Mouse (Mus musculus) small intestine, adult 2 months (tissue): ENCODE measurements around the gene Bmper.

Experiments used
- CTCF ChIP-seq: fragments of 200-500 bp; IDR thresholded peaks from 2 replicates; pipeline ENCODE4 v1.5.1; 2012; ENCODE audit warnings: low read depth, mild to moderate bottlenecking, control low read depth, inconsistent platforms, low read length, moderate library complexity, mixed read lengths; ENCODE audit not compliant: insufficient replicate concordance, insufficient read length; ENCODE audit errors: extremely low read depth
- POLR2A ChIP-seq: fragments of 200-500 bp; IDR thresholded peaks from 2 replicates; pipeline ENCODE4 v1.6.1; 2012; ENCODE audit warnings: low read depth, mild to moderate bottlenecking, control low read depth, inconsistent platforms, low read length, moderate library complexity

DNA sequence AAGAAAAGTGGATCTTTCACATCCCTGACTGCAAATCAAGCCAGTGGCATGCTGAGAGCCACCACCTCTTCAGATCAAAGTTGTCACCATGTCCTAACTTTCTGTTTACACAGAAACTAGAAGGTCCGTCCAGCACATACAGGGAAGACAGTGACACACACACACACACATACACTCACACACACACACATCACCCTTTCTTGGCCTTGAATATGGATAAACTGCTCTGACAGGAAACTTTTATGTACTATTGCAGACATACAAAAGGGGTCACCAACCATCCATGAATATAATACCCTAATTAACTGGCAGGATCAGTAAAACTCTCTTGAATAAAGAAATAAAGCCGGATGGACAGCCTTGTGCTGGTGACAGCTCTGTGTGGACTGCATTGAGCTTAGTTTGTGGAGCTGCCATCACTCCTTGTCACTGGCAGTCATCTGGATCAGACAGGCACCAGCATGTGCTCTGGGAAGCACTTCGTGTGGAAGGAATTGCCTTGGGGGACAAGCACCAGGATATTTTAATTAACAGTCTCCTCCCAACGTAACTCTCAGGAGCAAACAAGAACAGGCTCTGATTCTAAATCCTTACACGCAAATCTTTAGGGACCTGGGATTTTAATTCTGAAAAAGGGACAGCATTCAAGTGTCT is 264.0 kb downstream of the Bmper start:
- TF ChIP-seq POLR2A: no peak
- no peak for TF ChIP-seq CTCF
